Mouse (Mus musculus): ENCODE data around the gene Pwp2.
A peak's percentile ranks its signal among the peaks of the same experiment; 100 is the strongest.
"Not testable (repeated sequence)": the region's sequence is repeated elsewhere in the genome, so short reads cannot be mapped to it uniquely, and the experiment has no call there.

The Pwp2 gene

DNA sequence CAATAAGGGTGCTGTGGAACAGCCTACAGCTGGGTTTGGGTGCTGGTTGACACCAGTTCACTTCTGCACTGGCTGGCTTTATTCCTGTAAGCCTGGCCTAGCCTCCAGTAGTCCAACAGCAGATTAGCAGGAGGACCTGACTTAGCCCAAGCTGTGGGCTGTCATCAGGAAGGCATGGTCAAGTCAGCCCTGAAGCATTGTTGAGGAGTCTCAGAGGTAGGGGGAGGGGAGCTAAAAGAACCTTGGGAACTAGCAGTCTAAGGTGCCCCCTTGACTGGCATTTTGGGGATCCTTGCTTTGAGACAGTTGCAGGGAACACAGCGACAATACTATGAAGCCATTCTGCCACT is 44.7 kb downstream of the Pwp2 start:
- no peak for DNase-seq (ENCODE audit: low spot score)

DNA sequence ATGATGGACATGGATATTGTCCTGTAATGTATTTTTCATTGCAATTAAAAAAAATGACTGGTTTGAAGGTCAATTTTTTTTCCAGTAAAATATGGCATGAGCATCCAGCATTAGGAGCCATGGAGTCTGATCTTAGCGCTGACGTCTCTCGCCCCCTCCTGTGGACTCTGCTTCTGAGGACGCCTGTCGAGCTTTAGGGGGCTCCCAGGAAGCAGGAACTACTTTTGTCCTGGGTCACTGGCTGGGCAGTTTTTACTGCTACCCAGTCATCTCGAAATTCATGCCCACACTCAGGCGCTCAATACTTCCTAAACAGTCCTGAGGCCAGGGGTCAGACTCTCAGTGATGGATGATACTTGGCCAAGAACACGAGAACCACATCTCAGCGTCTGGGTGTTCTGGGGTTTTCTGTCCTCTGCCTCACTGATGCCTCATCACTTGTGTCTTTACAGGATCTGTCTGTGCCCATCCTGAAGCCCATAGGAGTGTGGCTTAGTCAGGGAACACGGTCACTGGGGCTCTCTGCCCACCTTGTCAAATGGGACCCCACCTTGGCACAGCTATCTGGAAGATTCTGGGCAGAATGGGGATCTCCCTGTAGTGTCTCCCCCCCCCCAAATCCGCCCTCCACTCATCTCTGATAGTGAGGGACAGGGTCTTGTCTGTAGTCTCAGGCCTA is 45.2 kb downstream of the Pwp2 start:
- DNase-seq (ENCODE audit: low spot score): no peak

- DNase-seq (ENCODE audit: low spot score): no peak
These were observed 46.0 kb downstream of the Pwp2 start for GRCm38 (mm10) chr10:78138812-78139523.

DNA sequence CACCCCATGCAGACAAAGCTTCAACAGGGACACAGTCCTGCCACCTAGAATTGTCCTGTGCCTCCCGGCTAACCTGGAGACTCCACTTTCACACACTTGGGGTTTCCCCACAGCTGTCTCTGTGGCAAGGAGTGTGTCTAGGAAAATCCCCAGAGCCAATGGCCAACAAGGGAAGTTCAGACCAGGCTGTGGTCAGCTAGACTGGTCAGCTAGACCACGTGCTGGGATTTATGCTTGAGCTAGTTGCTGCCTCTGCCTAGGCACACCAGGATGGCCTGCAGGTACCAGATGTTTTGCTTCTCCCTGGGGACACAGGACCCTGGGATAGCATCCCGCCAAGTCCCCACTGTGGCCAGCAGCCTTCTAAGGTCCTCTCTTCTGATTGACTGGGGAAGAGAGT is 47.8 kb downstream of the Pwp2 start:
- DNase-seq (ENCODE audit: low spot score): no peak

- DNase-seq (ENCODE audit: low spot score): no peak
These were observed 49.0 kb downstream of the Pwp2 start for GRCm38 (mm10) chr10:78135947-78136346.

- no peak for DNase-seq (ENCODE audit: low spot score)
These were observed 49.8 kb downstream of the Pwp2 start for GRCm38 (mm10) chr10:78134975-78135798.

- DNase-seq (ENCODE audit: low spot score): no peak
These were observed 50.5 kb downstream of the Pwp2 start for GRCm38 (mm10) chr10:78134400-78134799.

DNA sequence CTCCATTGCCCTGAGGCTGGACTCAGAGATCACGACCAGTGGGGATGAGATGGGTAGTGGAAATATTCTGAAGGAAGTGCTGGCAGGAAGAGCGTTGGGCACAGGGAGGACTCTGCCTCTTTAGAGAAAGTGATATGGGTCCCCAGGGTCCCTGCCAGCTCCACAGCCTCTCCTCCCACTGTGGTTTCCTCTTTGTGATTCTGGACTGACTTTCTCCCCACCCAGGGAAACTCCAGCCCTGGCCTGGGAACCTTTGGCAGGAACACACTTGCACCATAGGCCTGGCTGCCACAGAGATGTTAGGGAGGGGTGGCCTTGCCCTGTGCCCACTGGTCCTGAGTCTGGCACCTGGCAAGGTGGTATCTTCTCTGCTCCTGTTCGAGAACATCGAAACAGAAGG is 55.0 kb downstream of the Pwp2 start:
- DNase-seq (ENCODE audit: low spot score): no peak

GRCm38 (mm10) chr10:78129423-78129822 is 55.5 kb downstream of the Pwp2 start:
- DNase-seq (ENCODE audit: low spot score): peak; percentile 50

GRCm38 (mm10) chr10:78128647-78129046 is 56.3 kb downstream of the Pwp2 start:
- DNase-seq (ENCODE audit: low spot score): no peak

DNA sequence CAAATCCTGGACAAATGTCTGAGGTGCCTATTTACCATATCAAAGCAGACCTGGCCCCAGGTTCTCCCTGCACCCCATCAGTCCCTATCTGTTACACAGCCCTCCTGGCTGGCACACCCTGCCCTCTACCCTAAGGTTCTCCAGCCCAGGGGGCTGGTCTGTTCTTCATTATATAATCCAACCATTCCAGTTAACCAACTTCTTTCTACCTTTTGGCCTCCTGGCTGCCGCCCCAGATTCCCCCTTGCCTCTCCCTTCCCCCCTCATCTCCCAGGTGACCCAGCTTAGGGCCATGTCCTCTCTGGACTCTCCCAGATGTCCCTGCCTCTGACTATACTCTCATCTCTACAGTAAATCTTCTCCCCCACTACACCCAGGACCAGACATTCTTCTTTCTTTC is 57.0 kb downstream of the Pwp2 start:
- no peak for DNase-seq (ENCODE audit: low spot score)

GRCm38 (mm10) chr10:78127046-78127870 is 57.7 kb downstream of the Pwp2 start:
- DNase-seq (ENCODE audit: low spot score): no peak

- no peak for DNase-seq (ENCODE audit: low spot score)
These were observed 58.6 kb downstream of the Pwp2 start for GRCm38 (mm10) chr10:78126311-78126710.

DNA sequence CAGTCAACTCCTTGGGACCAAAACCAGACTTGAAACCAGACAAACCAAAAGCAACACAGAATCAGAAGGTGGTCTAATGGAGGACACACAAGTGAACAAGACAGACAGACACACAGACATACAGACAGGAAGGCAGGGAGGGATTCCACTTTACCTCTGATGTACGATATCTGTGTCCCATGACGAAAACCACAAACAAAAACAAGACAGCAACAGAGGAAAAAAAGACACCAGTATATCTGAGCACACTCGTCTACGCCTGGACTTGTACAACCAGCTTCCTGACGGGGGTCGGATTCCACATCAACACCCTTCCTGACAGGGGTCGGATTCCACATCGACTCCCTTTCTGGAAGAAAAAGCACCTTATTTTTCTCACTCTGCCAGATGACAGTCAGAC is 59.9 kb downstream of the Pwp2 start:
- DNase-seq (ENCODE audit: low spot score): not testable (repeated sequence)

DNA sequence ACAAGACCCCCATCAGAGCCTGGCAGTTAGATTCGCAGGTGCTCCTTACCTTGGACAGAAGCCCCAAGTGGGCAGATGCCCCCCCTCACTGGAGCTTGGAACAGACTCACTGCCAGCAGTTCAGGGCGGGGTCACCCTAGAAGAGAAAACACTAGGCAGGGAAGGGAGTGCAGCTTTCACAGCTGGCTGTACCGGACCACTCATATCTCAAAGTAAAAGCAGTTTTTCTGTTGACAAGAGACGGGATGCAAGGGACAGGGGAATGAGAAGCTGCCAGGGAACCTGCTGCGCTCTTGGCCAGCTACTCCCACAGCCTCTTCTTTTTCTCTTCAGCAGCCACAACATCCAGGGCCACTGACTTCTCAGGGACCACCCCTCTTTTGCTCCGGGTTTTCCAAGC is 60.8 kb downstream of the Pwp2 start:
- DNase-seq (ENCODE audit: low spot score): not testable (repeated sequence)

All from testis, postnatal 14 days (tissue).